Mouse (Mus musculus): Measurements from ENCODE around the gene Fbxo36. TPM values are rescaled to one million over a fixed set of nuclear protein-coding genes. Genes with fewer than 3 reads are reported as not detected.

Gene Fbxo36
- polyA plus RNA-seq, 1 experiment from 2014 or later: 7.5 TPM

DNA sequence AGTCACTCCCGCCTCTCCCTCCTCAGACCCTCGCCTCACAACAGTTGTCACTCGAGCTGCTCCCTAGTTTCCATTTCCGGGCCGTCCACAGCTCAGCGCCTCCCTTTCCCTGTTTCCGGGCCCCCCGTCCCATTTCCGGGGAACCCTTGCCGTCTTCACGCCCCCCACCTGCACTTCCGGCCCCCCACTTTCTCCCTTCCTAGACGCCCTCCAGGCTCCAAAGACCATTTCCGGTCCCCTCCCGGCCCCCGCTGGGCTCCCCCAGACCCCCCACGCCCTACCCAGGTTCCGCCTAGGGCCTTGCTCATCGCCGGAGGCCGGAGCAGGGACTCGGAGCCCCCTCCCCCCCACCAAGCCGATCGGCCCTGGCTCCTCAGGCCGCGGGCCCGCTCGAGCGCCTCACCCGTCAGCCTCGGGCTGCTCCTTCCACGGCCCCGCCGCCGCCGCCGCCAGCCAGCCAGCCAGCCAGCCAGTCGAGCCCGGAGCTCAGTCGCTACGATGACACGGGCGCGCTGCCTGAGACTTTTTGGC is 955 bp upstream of the Fbxo36 start:
- Histone ChIP-seq H3K36me3 (ENCODE audit: control insufficient read depth, insufficient read depth, low read length) (peaks cover 9% of the 10 kb centered on the region; the same call in 1 of the 2 replicates), H3K9ac (ENCODE audit: low read length) (peak overlapping the region; percentile 95), H3K27me3 (replicated peaks; ENCODE audit: control insufficient read depth, insufficient read depth, low read length) (no peaks in the 10 kb centered on the region), H3K9me3 (replicated peaks; ENCODE audit: control insufficient read depth, low read length) (no peaks in the 10 kb centered on the region), H3K27ac (ENCODE audit: low read depth, low read length) (peak overlapping the region; percentile 98), H3K4me1 (ENCODE audit: control insufficient read depth, insufficient read depth, low read length) (peaks cover 5% of the 10 kb centered on the region), H3K4me3 (ENCODE audit: low read depth, low read length) (peak overlapping the region; percentile 92), H3K4me2 (ENCODE audit: low read length) (peak overlapping the region; percentile 81)
- DNase-seq (ENCODE audit: low spot score) (peak; percentile 79), ATAC-seq (peak; percentile 67)
- WGBS: 1% methylated on average over 25 of the region's 44 CpGs

GRCm38 (mm10) chr1:84840018-84840664 is 500 bp downstream of the Fbxo36 start, which contains the start of gene Trip12:
Trip12 (minus strand) TSS chr1:84840516.
- Histone ChIP-seq H3K36me3 (ENCODE audit: control insufficient read depth, insufficient read depth, low read length) (peaks cover 6% of the 10 kb centered on the region; the same call in 1 of the 2 replicates), H3K4me2 (ENCODE audit: low read length) (peak within 1 kb of the TSS; percentile 81), H3K27ac (ENCODE audit: low read depth, low read length) (peak within 1 kb of the TSS; percentile 98), H3K4me1 (ENCODE audit: control insufficient read depth, insufficient read depth, low read length) (peaks cover 5% of the 10 kb centered on the region), H3K27me3 (replicated peaks; ENCODE audit: control insufficient read depth, insufficient read depth, low read length) (no peaks in the 10 kb centered on the region), H3K4me3 (ENCODE audit: low read depth, low read length) (peak within 1 kb of the TSS; percentile 92), H3K9me3 (replicated peaks; ENCODE audit: control insufficient read depth, low read length) (no peaks in the 10 kb centered on the region), H3K9ac (ENCODE audit: low read length) (peak within 1 kb of the TSS; percentile 95)
- under 1% methylated on average over 39 of the region's 39 CpGs for WGBS
- peak; percentile 15; the same call in 1 of the 2 replicates for ATAC-seq
- peak; percentile 56 for DNase-seq (ENCODE audit: low spot score)

DNA sequence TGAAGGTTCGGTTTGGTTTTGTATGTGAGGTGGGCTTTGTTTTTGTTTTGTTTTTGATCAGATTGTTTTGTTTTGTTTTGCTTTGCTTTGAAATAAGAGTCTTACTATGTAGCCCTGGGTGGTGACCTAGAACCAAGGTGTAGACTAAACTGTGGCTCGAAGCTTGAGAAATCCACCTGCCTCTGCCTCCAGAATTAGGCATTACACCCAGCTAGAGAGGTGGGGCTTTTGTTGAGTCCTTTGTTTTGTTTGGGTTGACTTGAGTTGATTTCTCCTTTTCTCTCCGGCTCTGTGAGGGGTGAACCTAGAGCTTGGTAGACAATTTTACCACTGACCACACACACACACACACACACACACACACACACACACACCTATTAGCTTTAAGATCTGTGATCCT is 1.4 kb downstream of the Fbxo36 start:
- Histone ChIP-seq H3K36me3 (ENCODE audit: control insufficient read depth, insufficient read depth, low read length) (peaks cover 6% of the 10 kb centered on the region; the same call in 1 of the 2 replicates), H3K4me2 (ENCODE audit: low read length) (peak overlapping the region; percentile 61), H3K4me1 (ENCODE audit: control insufficient read depth, insufficient read depth, low read length) (peaks cover 5% of the 10 kb centered on the region), H3K9ac (ENCODE audit: low read length) (peak overlapping the region; percentile 95), H3K9me3 (replicated peaks; ENCODE audit: control insufficient read depth, low read length) (no peaks in the 10 kb centered on the region), H3K4me3 (ENCODE audit: low read depth, low read length) (peak overlapping the region; percentile 92), H3K27ac (ENCODE audit: low read depth, low read length) (no peak overlapping the region), H3K27me3 (replicated peaks; ENCODE audit: control insufficient read depth, insufficient read depth, low read length) (no peaks in the 10 kb centered on the region)
- WGBS: 55% methylated on average over 3 of the region's 3 CpGs
- no peak for DNase-seq (ENCODE audit: low spot score)
- ATAC-seq: no peak

GRCm38 (mm10) chr1:84843366-84843765 is 3.7 kb downstream of the Fbxo36 start:
- no peak overlapping the region for H3K4me2 ChIP-seq (ENCODE audit: low read length)
- peaks cover 6% of the 10 kb centered on the region; the same call in 1 of the 2 replicates for H3K36me3 ChIP-seq (ENCODE audit: control insufficient read depth, insufficient read depth, low read length)
- no peak overlapping the region for H3K9ac ChIP-seq (ENCODE audit: low read length)
- no peak overlapping the region for H3K27ac ChIP-seq (ENCODE audit: low read depth, low read length)
- WGBS: 91% methylated on average over 2 of the region's 2 CpGs
- no peaks in the 10 kb centered on the region for H3K27me3 ChIP-seq (replicated peaks; ENCODE audit: control insufficient read depth, insufficient read depth, low read length)
- no peak for DNase-seq (ENCODE audit: low spot score)
- no peak for ATAC-seq
- no peak overlapping the region for H3K4me3 ChIP-seq (ENCODE audit: low read depth, low read length)
- H3K4me1 ChIP-seq (ENCODE audit: control insufficient read depth, insufficient read depth, low read length): no peaks in the 10 kb centered on the region; the same call in none of the 2 replicates
- H3K9me3 ChIP-seq (replicated peaks; ENCODE audit: control insufficient read depth, low read length): no peaks in the 10 kb centered on the region

DNA sequence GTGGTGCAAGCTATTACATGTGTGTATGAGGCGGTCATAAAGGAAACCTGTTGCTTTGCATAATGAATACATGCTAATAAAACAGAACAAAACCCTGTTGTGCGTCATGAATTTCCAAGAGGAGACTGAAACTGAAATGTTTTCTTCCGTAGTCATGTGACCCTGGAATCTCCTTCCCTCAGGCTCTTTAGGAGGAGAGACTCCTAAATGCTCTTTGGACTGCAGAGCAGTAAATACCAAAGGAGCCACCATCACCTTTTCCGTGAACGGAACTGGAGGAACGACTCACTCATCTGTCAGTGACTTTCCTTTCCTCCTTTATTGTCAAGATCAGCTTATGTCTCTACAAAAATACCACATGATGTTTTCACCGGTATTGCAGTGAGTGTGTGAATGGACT is 8.1 kb downstream of the Fbxo36 start:
- Histone ChIP-seq H3K9ac (ENCODE audit: low read length) (no peak overlapping the region), H3K4me3 (ENCODE audit: low read depth, low read length) (no peak overlapping the region), H3K4me1 (ENCODE audit: control insufficient read depth, insufficient read depth, low read length) (no peaks in the 10 kb centered on the region), H3K4me2 (ENCODE audit: low read length) (no peak overlapping the region), H3K27me3 (replicated peaks; ENCODE audit: control insufficient read depth, insufficient read depth, low read length) (no peaks in the 10 kb centered on the region), H3K9me3 (replicated peaks; ENCODE audit: control insufficient read depth, low read length) (no peaks in the 10 kb centered on the region), H3K27ac (ENCODE audit: low read depth, low read length) (no peak overlapping the region), H3K36me3 (ENCODE audit: control insufficient read depth, insufficient read depth, low read length) (peaks cover 6% of the 10 kb centered on the region; the same call in 1 of the 2 replicates)
- ATAC-seq (no peak), DNase-seq (ENCODE audit: low spot score) (no peak)
- 91% methylated on average over 7 of the region's 7 CpGs for WGBS

DNA sequence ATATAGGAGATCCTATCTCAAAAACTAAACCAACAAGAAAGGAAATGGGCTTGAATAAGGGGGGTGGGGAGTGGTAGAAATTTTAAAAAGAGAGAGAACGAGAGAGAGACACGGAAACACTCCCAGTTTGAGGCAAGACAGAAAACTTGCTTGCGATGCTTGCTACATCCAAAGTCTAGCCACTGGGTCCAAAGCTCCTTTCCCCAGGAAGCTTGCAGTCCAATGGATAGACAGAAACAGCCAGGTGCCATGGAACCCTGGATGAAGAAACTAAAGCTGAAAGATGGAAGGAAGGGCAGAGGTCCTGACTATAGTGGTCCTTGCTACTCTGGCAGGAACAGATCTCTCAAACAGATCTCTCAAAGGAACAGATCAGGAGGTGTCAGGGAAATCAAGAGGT is 8.7 kb downstream of the Fbxo36 start:
- no peak overlapping the region for H3K4me3 ChIP-seq (ENCODE audit: low read depth, low read length)
- no peaks in the 10 kb centered on the region for H3K4me1 ChIP-seq (ENCODE audit: control insufficient read depth, insufficient read depth, low read length)
- no peak for DNase-seq (ENCODE audit: low spot score)
- no peak overlapping the region for H3K4me2 ChIP-seq (ENCODE audit: low read length)
- no peak for ATAC-seq
- no peaks in the 10 kb centered on the region for H3K9me3 ChIP-seq (replicated peaks; ENCODE audit: control insufficient read depth, low read length)
- H3K36me3 ChIP-seq (ENCODE audit: control insufficient read depth, insufficient read depth, low read length): 0 out of 2 replicates have a peak, but pooled peaks cover 1% of the 10 kb centered on the region
- H3K9ac ChIP-seq (ENCODE audit: low read length): no peak overlapping the region
- H3K27me3 ChIP-seq (replicated peaks; ENCODE audit: control insufficient read depth, insufficient read depth, low read length): no peaks in the 10 kb centered on the region
- WGBS: 95% methylated on average over 3 of the region's 3 CpGs
- H3K27ac ChIP-seq (ENCODE audit: low read depth, low read length): no peak overlapping the region

DNA sequence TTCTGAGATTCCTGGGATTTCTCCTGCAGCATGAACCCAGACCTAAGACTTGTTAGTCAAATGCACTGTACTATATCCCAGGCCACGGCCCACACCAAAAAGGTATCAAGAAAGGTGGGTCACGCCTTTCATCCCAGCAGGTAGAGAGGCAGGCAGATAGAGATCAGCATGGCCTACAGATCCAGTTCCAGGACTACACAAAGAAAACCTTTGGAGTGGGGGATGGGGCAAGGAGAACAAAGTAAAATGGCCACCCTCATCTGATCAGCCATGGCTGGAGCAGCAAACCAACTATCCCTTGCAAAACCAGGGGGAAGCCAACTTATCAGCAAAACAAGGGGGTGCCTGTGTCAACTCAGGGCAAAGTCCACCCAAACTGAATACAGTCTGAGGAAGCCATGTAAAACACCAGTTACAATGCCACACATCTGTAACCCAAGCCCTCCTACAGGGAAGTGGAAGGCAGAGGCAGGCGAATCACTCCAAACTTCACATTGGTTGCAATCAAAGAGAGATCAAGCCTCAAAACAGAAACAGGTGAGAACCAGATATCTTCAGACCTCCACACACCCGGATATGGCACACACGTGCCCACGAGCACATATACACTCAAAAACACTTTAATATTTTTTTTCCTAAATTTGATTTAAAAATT is 9.3 kb downstream of the Fbxo36 start:
- no peaks in the 10 kb centered on the region for H3K9me3 ChIP-seq (replicated peaks; ENCODE audit: control insufficient read depth, low read length)
- H3K4me2 ChIP-seq (ENCODE audit: low read length): no peak overlapping the region
- 97% methylated on average over 6 of the region's 6 CpGs for WGBS
- H3K27me3 ChIP-seq (replicated peaks; ENCODE audit: control insufficient read depth, insufficient read depth, low read length): no peaks in the 10 kb centered on the region
- no peak overlapping the region for H3K4me3 ChIP-seq (ENCODE audit: low read depth, low read length)
- DNase-seq (ENCODE audit: low spot score) (no peak), ATAC-seq (no peak)
- no peak overlapping the region for H3K27ac ChIP-seq (ENCODE audit: low read depth, low read length)
- H3K9ac ChIP-seq (ENCODE audit: low read length): no peak overlapping the region
- H3K4me1 ChIP-seq (ENCODE audit: control insufficient read depth, insufficient read depth, low read length): no peaks in the 10 kb centered on the region
- H3K36me3 ChIP-seq (ENCODE audit: control insufficient read depth, insufficient read depth, low read length): no peaks in the 10 kb centered on the region

- 96% methylated on average over 7 of the region's 7 CpGs for WGBS
Observed at GRCm38 (mm10) chr1:84849804-84850203, 10.2 kb downstream of the Fbxo36 start.

GRCm38 (mm10) chr1:84850471-84850870 is 10.8 kb downstream of the Fbxo36 start:
- no peak for ATAC-seq
- no peak overlapping the region for H3K4me3 ChIP-seq (ENCODE audit: low read depth, low read length)
- H3K4me2 ChIP-seq (ENCODE audit: low read length): no peak overlapping the region
- H3K4me1 ChIP-seq (ENCODE audit: control insufficient read depth, insufficient read depth, low read length): no peaks in the 10 kb centered on the region
- no peaks in the 10 kb centered on the region for H3K9me3 ChIP-seq (replicated peaks; ENCODE audit: control insufficient read depth, low read length)
- no peak overlapping the region for H3K9ac ChIP-seq (ENCODE audit: low read length)
- 90% methylated on average over 7 of the region's 7 CpGs for WGBS
- DNase-seq (ENCODE audit: low spot score): no peak
- no peaks in the 10 kb centered on the region for H3K36me3 ChIP-seq (ENCODE audit: control insufficient read depth, insufficient read depth, low read length)
- H3K27me3 ChIP-seq (replicated peaks; ENCODE audit: control insufficient read depth, insufficient read depth, low read length): no peaks in the 10 kb centered on the region
- no peak overlapping the region for H3K27ac ChIP-seq (ENCODE audit: low read depth, low read length)

More at GRCm38 (mm10) chr1:84849804-84850203, 10.2 kb downstream of the Fbxo36 start:
- Histone ChIP-seq H3K27me3 (replicated peaks; ENCODE audit: control insufficient read depth, insufficient read depth, low read length) (no peaks in the 10 kb centered on the region), H3K4me1 (ENCODE audit: control insufficient read depth, insufficient read depth, low read length) (no peaks in the 10 kb centered on the region), H3K4me3 (ENCODE audit: low read depth, low read length) (no peak overlapping the region), H3K9ac (ENCODE audit: low read length) (no peak overlapping the region), H3K9me3 (replicated peaks; ENCODE audit: control insufficient read depth, low read length) (no peaks in the 10 kb centered on the region), H3K27ac (ENCODE audit: low read depth, low read length) (no peak overlapping the region), H3K4me2 (ENCODE audit: low read length) (no peak overlapping the region), H3K36me3 (ENCODE audit: control insufficient read depth, insufficient read depth, low read length) (no peaks in the 10 kb centered on the region)
- ATAC-seq: no peak
- DNase-seq (ENCODE audit: low spot score): no peak
